Mouse (Mus musculus) lung, postnatal 0 days (tissue): Measurements from ENCODE around the gene Atp13a3.

Experiments used
- CTCF ChIP-seq: IDR thresholded peaks from 2 replicates; pipeline ENCODE4 v1.5.1; 2016; ENCODE audit warnings: antibody characterized with exemption, mild to moderate bottlenecking
- EP300 ChIP-seq: IDR thresholded peaks from 2 replicates; pipeline ENCODE4 v1.6.1; 2016; ENCODE audit warnings: antibody characterized with exemption, mild to moderate bottlenecking, control low read depth

DNA sequence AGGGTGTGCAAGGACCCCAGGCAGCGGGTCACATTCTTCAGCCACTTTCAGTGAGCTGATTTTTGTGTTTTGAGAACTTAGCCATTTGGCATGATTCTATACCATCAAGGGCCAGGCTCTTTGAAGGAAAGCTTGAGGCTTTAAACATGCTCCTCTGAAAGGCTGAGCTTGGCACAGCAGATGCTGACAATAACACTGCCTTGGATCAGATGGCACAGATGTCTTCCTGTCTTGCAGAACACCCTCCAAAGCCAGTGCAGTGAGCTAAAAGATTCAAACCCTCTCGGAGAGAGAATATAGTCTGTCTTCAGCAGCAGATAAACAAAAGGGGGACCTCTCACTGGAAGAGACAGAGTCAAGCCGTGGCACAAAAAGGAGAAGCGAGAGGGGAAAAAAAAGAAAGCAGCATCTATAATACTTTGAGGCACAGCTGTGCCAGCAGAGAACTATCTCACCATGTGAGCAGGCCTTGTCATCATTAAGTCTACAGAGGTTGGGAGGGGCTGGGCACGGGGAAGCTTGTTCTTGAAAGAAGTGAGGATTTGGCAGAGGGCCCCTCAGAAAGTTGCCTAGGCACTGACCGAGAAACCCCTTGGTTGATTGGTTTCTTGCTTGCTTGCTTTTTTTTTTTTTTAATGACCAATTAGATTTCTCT, 133.7 kb downstream of the Atp13a3 start:
- no peak for TF ChIP-seq EP300
- TF ChIP-seq CTCF = no peak
